Mouse (Mus musculus): ENCODE measurements around the gene Usp37. TPM values are rescaled to one million over a fixed set of nuclear protein-coding genes. Genes with fewer than 3 reads are reported as not detected.

The Usp37 gene
- polyA plus RNA-seq, 1 experiment from 2014 or later: 28.8 TPM

DNA sequence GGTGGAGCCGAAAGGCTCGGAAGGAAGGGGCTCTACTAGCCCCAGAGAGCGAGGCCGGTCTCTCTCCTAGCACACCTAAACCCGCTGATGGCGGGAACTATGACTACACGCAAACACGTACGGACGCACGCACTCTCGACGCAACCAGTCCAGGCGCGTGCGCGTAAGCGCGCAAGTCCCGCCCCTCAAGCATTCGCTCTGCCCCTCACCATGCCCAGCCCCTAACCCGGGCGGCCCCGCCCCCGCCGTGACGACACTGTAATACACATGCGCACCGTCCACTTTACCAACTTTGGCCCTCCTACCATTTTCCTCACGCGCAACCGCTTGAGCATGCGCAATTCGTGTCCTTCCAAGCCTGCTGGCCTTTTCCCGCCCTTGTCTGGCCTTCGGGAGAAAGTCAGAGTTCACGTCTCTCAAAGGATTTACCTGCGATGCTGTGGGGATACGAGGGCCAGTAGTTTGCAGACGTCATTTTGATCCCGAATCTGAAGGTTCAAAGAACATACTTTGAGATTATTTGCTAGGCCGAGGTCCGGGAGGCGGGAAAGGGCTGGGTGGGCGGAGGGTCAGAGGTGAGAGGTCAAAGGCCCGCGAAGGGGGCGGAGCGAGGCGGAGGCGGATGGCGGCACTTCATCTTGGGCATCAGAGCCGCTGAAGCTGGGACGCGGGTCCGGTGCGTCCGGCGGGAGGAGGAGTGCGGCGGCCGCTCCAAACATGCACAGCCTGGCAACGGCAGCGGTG, 38.2 kb downstream of the Usp37 start, which contains the start of gene Cnot9:
Gene Cnot9, plus strand, starts transcription at position 338 of the 744 bp plus-strand sequence.
- Histone ChIP-seq H3K4me1 (replicated peaks; ENCODE audit: control insufficient read depth, insufficient read depth, low read length) (peaks cover 27% of the 10 kb centered on the region), H3K27me3 (replicated peaks; ENCODE audit: control insufficient read depth, insufficient read depth, low read length) (no peaks in the 10 kb centered on the region), H3K27ac (ENCODE audit: low read depth, low read length) (peak within 1 kb of the TSS; percentile 95), H3K9me3 (ENCODE audit: control insufficient read depth, low read length) (no peaks in the 10 kb centered on the region), H3K9ac (ENCODE audit: low read depth, low read length) (peak within 1 kb of the TSS; percentile 96), H3K4me2 (peak within 1 kb of the TSS; percentile 86), H3K36me3 (ENCODE audit: control insufficient read depth, insufficient read depth, low read length) (0 out of 2 replicates have a peak, but pooled peaks cover 3% of the 10 kb centered on the region), H3K4me3 (ENCODE audit: low read depth, low read length) (peak within 1 kb of the TSS; percentile 96)
- DNase-seq (ENCODE audit: low spot score) (peak; percentile 100), ATAC-seq (replicated peaks; ENCODE audit: low FRiP score) (peak; percentile 97)
- WGBS: under 1% methylated on average over 63 of the region's 64 CpGs

- H3K9ac ChIP-seq (ENCODE audit: low read depth, low read length): peak overlapping the region; percentile 76
- H3K36me3 ChIP-seq (ENCODE audit: control insufficient read depth, insufficient read depth, low read length): 0 out of 2 replicates have a peak, but pooled peaks cover 3% of the 10 kb centered on the region
- H3K4me2 ChIP-seq: peak overlapping the region; percentile 86
- H3K27ac ChIP-seq (ENCODE audit: low read depth, low read length): no peak overlapping the region; the same call in 1 of the 2 replicates
- DNase-seq (ENCODE audit: low spot score) (no peak), ATAC-seq (replicated peaks; ENCODE audit: low FRiP score) (peak; percentile 63; the same call in 1 of the 2 replicates)
- H3K4me1 ChIP-seq (replicated peaks; ENCODE audit: control insufficient read depth, insufficient read depth, low read length): peaks cover 25% of the 10 kb centered on the region
- H3K27me3 ChIP-seq (replicated peaks; ENCODE audit: control insufficient read depth, insufficient read depth, low read length): no peaks in the 10 kb centered on the region
- H3K4me3 ChIP-seq (ENCODE audit: low read depth, low read length): peak overlapping the region; percentile 96
- WGBS: under 1% methylated on average over 22 of the region's 22 CpGs
- no peaks in the 10 kb centered on the region for H3K9me3 ChIP-seq (ENCODE audit: control insufficient read depth, low read length)
These were observed 38.7 kb downstream of the Usp37 start for GRCm38 (mm10) chr1:74505393-74505720.

DNA sequence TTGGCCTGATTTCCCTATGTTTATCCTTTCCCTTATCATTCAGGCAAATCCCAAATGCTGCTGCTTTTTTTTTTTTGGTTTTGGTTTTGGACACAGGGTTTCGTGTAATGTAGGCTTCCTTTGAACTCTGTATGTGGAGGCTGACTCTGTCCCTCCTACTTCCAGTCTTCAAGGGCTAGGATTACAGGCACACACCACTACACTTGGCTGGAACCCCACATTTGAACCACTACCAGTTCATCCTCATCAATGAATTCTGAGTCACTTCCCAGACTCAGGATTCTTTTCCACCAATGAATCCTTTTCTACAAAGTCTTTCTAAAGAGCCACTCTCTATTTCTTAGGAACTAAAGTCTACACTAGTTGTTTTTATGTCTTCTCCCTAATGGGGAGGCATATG, 43.0 kb downstream of the Usp37 start:
- ATAC-seq (replicated peaks; ENCODE audit: low FRiP score) (no peak), DNase-seq (ENCODE audit: low spot score) (no peak)
- whole genome bisulfite sequencing: 90% methylated on average over 1 of the region's 1 CpGs
- 0 out of 2 replicates have a peak, but pooled peaks cover 5% of the 10 kb centered on the region for H3K36me3 ChIP-seq (ENCODE audit: control insufficient read depth, insufficient read depth, low read length)
- no peak overlapping the region for H3K4me3 ChIP-seq (ENCODE audit: low read depth, low read length)
- H3K9ac ChIP-seq (ENCODE audit: low read depth, low read length): no peak overlapping the region
- no peaks in the 10 kb centered on the region for H3K27me3 ChIP-seq (replicated peaks; ENCODE audit: control insufficient read depth, insufficient read depth, low read length)
- H3K4me1 ChIP-seq (replicated peaks; ENCODE audit: control insufficient read depth, insufficient read depth, low read length): peaks cover 9% of the 10 kb centered on the region; the same call in 1 of the 2 replicates
- H3K4me2 ChIP-seq: no peak overlapping the region
- no peak overlapping the region for H3K27ac ChIP-seq (ENCODE audit: low read depth, low read length)
- H3K9me3 ChIP-seq (ENCODE audit: control insufficient read depth, low read length): no peaks in the 10 kb centered on the region

GRCm38 (mm10) chr1:74485792-74486191, 58.3 kb downstream of the Usp37 start:
- no peak overlapping the region for H3K4me3 ChIP-seq (ENCODE audit: low read depth, low read length)

GRCm38 (mm10) chr1:74460273-74460672, 83.8 kb downstream of the Usp37 start:
- no peak overlapping the region for H3K9ac ChIP-seq (ENCODE audit: low read depth, low read length)
- no peak overlapping the region for H3K27ac ChIP-seq (ENCODE audit: low read depth, low read length)
- H3K27me3 ChIP-seq (replicated peaks; ENCODE audit: control insufficient read depth, insufficient read depth, low read length): no peaks in the 10 kb centered on the region
- H3K9me3 ChIP-seq (ENCODE audit: control insufficient read depth, low read length): no peaks in the 10 kb centered on the region
- H3K36me3 ChIP-seq (ENCODE audit: control insufficient read depth, insufficient read depth, low read length): peaks cover 14% of the 10 kb centered on the region
- H3K4me1 ChIP-seq (replicated peaks; ENCODE audit: control insufficient read depth, insufficient read depth, low read length): no peaks in the 10 kb centered on the region
- H3K4me2 ChIP-seq: no peak overlapping the region
- DNase-seq (ENCODE audit: low spot score): no peak
- H3K4me3 ChIP-seq (ENCODE audit: low read depth, low read length): no peak overlapping the region
- WGBS: 83% methylated on average over 2 of the region's 2 CpGs
- no peak for ATAC-seq (replicated peaks; ENCODE audit: low FRiP score)

More at GRCm38 (mm10) chr1:74485792-74486191, 58.3 kb downstream of the Usp37 start:
- no peak for DNase-seq (ENCODE audit: low spot score)
- H3K27ac ChIP-seq (ENCODE audit: low read depth, low read length): no peak overlapping the region
- H3K27me3 ChIP-seq (replicated peaks; ENCODE audit: control insufficient read depth, insufficient read depth, low read length): no peaks in the 10 kb centered on the region
- no peak overlapping the region for H3K4me2 ChIP-seq
- no peaks in the 10 kb centered on the region for H3K4me1 ChIP-seq (replicated peaks; ENCODE audit: control insufficient read depth, insufficient read depth, low read length)
- ATAC-seq (replicated peaks; ENCODE audit: low FRiP score): no peak
- no peaks in the 10 kb centered on the region for H3K9me3 ChIP-seq (ENCODE audit: control insufficient read depth, low read length)
- 95% methylated on average over 5 of the region's 5 CpGs for WGBS
- H3K36me3 ChIP-seq (ENCODE audit: control insufficient read depth, insufficient read depth, low read length): peaks cover 18% of the 10 kb centered on the region
- no peak overlapping the region for H3K9ac ChIP-seq (ENCODE audit: low read depth, low read length)

GRCm38 (mm10) chr1:74452611-74453045, 91.5 kb downstream of the Usp37 start:
- DNase-seq (ENCODE audit: low spot score) (no peak), ATAC-seq (replicated peaks; ENCODE audit: low FRiP score) (no peak)
- Histone ChIP-seq H3K4me2 (no peak overlapping the region), H3K27ac (ENCODE audit: low read depth, low read length) (no peak overlapping the region), H3K4me1 (replicated peaks; ENCODE audit: control insufficient read depth, insufficient read depth, low read length) (no peaks in the 10 kb centered on the region), H3K4me3 (ENCODE audit: low read depth, low read length) (no peak overlapping the region), H3K9me3 (ENCODE audit: control insufficient read depth, low read length) (no peaks in the 10 kb centered on the region), H3K9ac (ENCODE audit: low read depth, low read length) (no peak overlapping the region), H3K27me3 (replicated peaks; ENCODE audit: control insufficient read depth, insufficient read depth, low read length) (no peaks in the 10 kb centered on the region), H3K36me3 (ENCODE audit: control insufficient read depth, insufficient read depth, low read length) (peaks cover 17% of the 10 kb centered on the region)
- WGBS: 74% methylated on average over 4 of the region's 4 CpGs

GRCm38 (mm10) chr1:74444538-74444937, 99.5 kb downstream of the Usp37 start:
- no peak for DNase-seq (ENCODE audit: low spot score)
- no peaks in the 10 kb centered on the region for H3K9me3 ChIP-seq (ENCODE audit: control insufficient read depth, low read length)
- H3K36me3 ChIP-seq (ENCODE audit: control insufficient read depth, insufficient read depth, low read length): peaks cover 36% of the 10 kb centered on the region
- no peak overlapping the region for H3K4me2 ChIP-seq
- no peak overlapping the region for H3K9ac ChIP-seq (ENCODE audit: low read depth, low read length)
- H3K27me3 ChIP-seq (replicated peaks; ENCODE audit: control insufficient read depth, insufficient read depth, low read length): no peaks in the 10 kb centered on the region
- H3K4me3 ChIP-seq (ENCODE audit: low read depth, low read length): no peak overlapping the region
- no peak for ATAC-seq (replicated peaks; ENCODE audit: low FRiP score)
- H3K27ac ChIP-seq (ENCODE audit: low read depth, low read length): no peak overlapping the region
- H3K4me1 ChIP-seq (replicated peaks; ENCODE audit: control insufficient read depth, insufficient read depth, low read length): no peaks in the 10 kb centered on the region
- 85% methylated on average over 2 of the region's 2 CpGs for WGBS

- ATAC-seq (replicated peaks; ENCODE audit: low FRiP score): no peak
- Histone ChIP-seq H3K4me2 (no peak overlapping the region), H3K27me3 (replicated peaks; ENCODE audit: control insufficient read depth, insufficient read depth, low read length) (no peaks in the 10 kb centered on the region), H3K9me3 (ENCODE audit: control insufficient read depth, low read length) (no peaks in the 10 kb centered on the region), H3K27ac (ENCODE audit: low read depth, low read length) (no peak overlapping the region), H3K4me3 (ENCODE audit: low read depth, low read length) (no peak overlapping the region), H3K36me3 (ENCODE audit: control insufficient read depth, insufficient read depth, low read length) (peaks cover 36% of the 10 kb centered on the region), H3K4me1 (replicated peaks; ENCODE audit: control insufficient read depth, insufficient read depth, low read length) (peaks cover 3% of the 10 kb centered on the region), H3K9ac (ENCODE audit: low read depth, low read length) (no peak overlapping the region)
- 78% methylated on average over 19 of the region's 19 CpGs for WGBS
- DNase-seq (ENCODE audit: low spot score): no peak
These were observed 104.8 kb downstream of the Usp37 start for GRCm38 (mm10) chr1:74439166-74439876.
